Comparison of ENCODE assay signal across 11 mouse cellular contexts in genomic region chr4:95794651-95795050, GRCm38 (mm10).
DNase-seq lines count a peak whose midpoint lies in the region; ATAC-seq and TF ChIP-seq lines count a peak whose summit lies in the region.
"Had no signal": no experiment of that assay in that cellular context is flagged by ENCODE, and none has a peak within 500 bp of the region (broad histone marks: within the 10 kb centered on the region; RNA-seq: fewer than 3 reads in every experiment).

No protein-coding gene starts in this region.

- WGBS in embryonic facial prominence, embryonic 12.5 days: 20% methylated on average over 6 of the region's 6 CpGs
- WGBS in kidney, postnatal 0 days: 38% methylated on average over 6 of the region's 6 CpGs
- 50% methylated on average over 6 of the region's 6 CpGs for WGBS in stomach, postnatal 0 days

- H3K27ac ChIP-seq in embryonic facial prominence, embryonic 12.5 days: 0 out of 2 replicates have a peak overlapping the region, but pooled peaks have one; percentile 17
- peak overlapping the region; percentile 60 for H3K27ac ChIP-seq in kidney, postnatal 0 days
- peak overlapping the region; percentile 61; the same call in 1 of the 2 replicates for H3K27ac ChIP-seq in stomach, postnatal 0 days (replicated peaks)

- no peak for ATAC-seq in megakaryocyte, adult 5-6 weeks (ENCODE audit: poor library complexity, severe bottlenecking)
- ATAC-seq in embryonic facial prominence, embryonic 12.5 days (ENCODE audit: insufficient number of reproducible peaks, insufficient read depth, low FRiP score, low TSS enrichment): no peak
- ATAC-seq in kidney, postnatal 0 days (replicated peaks; ENCODE audit: low FRiP score, low read depth): peak; percentile 77
- 0 out of 2 replicates have a peak, but pooled peaks have one; percentile 21 for ATAC-seq in stomach, postnatal 0 days (ENCODE audit: low FRiP score, low TSS enrichment)

- no peak for TF ChIP-seq EP300 in stomach, postnatal 0 days (optimal IDR thresholded peaks at IDR 0.05)

- no peak overlapping the region for H3K9ac ChIP-seq in embryonic facial prominence, embryonic 12.5 days
- no peak overlapping the region for H3K9ac ChIP-seq in kidney, postnatal 0 days (ENCODE audit: low read depth, low read length)
- H3K9ac ChIP-seq in stomach, postnatal 0 days (ENCODE audit: low read length): no peak overlapping the region

- no peaks in the 10 kb centered on the region for H3K9me3 ChIP-seq in megakaryocyte, embryonic 14.5 days
- no peaks in the 10 kb centered on the region for H3K9me3 ChIP-seq in embryonic facial prominence, embryonic 12.5 days
- H3K9me3 ChIP-seq in kidney, postnatal 0 days (replicated peaks; ENCODE audit: low read length): no peaks in the 10 kb centered on the region
- no peaks in the 10 kb centered on the region for H3K9me3 ChIP-seq in stomach, postnatal 0 days (ENCODE audit: control insufficient read depth, low read length)

- H3K4me1 ChIP-seq in megakaryocyte, embryonic 14.5 days: peaks cover 47% of the 10 kb centered on the region
- peaks cover 25% of the 10 kb centered on the region for H3K4me1 ChIP-seq in embryonic facial prominence, embryonic 12.5 days
- 0 out of 2 replicates have a peak, but pooled peaks cover 8% of the 10 kb centered on the region for H3K4me1 ChIP-seq in kidney, postnatal 0 days (replicated peaks; ENCODE audit: insufficient read depth, low read length)
- no peaks in the 10 kb centered on the region for H3K4me1 ChIP-seq in stomach, postnatal 0 days (replicated peaks; ENCODE audit: control insufficient read depth, insufficient read depth)

- H3K27me3 ChIP-seq in megakaryocyte, embryonic 14.5 days (replicated peaks): no peaks in the 10 kb centered on the region
- H3K27me3 ChIP-seq in embryonic facial prominence, embryonic 12.5 days: no peaks in the 10 kb centered on the region
- no peaks in the 10 kb centered on the region for H3K27me3 ChIP-seq in kidney, postnatal 0 days (ENCODE audit: insufficient read depth, low read length)
- no peaks in the 10 kb centered on the region for H3K27me3 ChIP-seq in stomach, postnatal 0 days (ENCODE audit: control insufficient read depth, insufficient read depth, low read length)

- peak overlapping the region; percentile 7 for H3K4me3 ChIP-seq in megakaryocyte, embryonic 14.5 days (replicated peaks)
- H3K4me3 ChIP-seq in embryonic facial prominence, embryonic 12.5 days: no peak overlapping the region
- no peak overlapping the region for H3K4me3 ChIP-seq in kidney, postnatal 0 days (replicated peaks; ENCODE audit: low read depth, low read length)
- H3K4me3 ChIP-seq in stomach, postnatal 0 days (ENCODE audit: low read depth, low read length): no peak overlapping the region

- no peak overlapping the region for H3K4me2 ChIP-seq in embryonic facial prominence, embryonic 12.5 days (replicated peaks)
- no peak overlapping the region for H3K4me2 ChIP-seq in kidney, postnatal 0 days (ENCODE audit: low read length)
- H3K4me2 ChIP-seq in stomach, postnatal 0 days (replicated peaks; ENCODE audit: low read depth): no peak overlapping the region

- no peak for DNase-seq in kidney, postnatal 0 days (ENCODE audit: low spot score)
- no peak for DNase-seq in stomach, postnatal 0 days (ENCODE audit: low spot score)
- DNase-seq in right cerebral cortex, postnatal 36 days (ENCODE audit: low spot score in 2 of 2): no peak
- DNase-seq in urinary bladder, postnatal 4 days (ENCODE audit: low spot score in 2 of 2): no peak
- DNase-seq: cerebellum, postnatal 25 days; lung, postnatal 10 days; right cerebral cortex, adult 18-20 months had no signal

- TF ChIP-seq CTCF in kidney, postnatal 0 days (IDR thresholded peaks at IDR 0.05; ENCODE audit: low read depth): no peak
- TF ChIP-seq CTCF in stomach, postnatal 0 days (IDR thresholded peaks at IDR 0.05; ENCODE audit: low read depth): no peak

- no peaks in the 10 kb centered on the region for H3K36me3 ChIP-seq in megakaryocyte, embryonic 14.5 days (replicated peaks; ENCODE audit: low read length)
- no peaks in the 10 kb centered on the region for H3K36me3 ChIP-seq in embryonic facial prominence, embryonic 12.5 days
- H3K36me3 ChIP-seq in kidney, postnatal 0 days (ENCODE audit: insufficient read depth, low read length): no peaks in the 10 kb centered on the region
- H3K36me3 ChIP-seq in stomach, postnatal 0 days (ENCODE audit: control insufficient read depth, insufficient read depth, low read length): no peaks in the 10 kb centered on the region
- H3K36me3 ChIP-seq: G1E had no signal

Comparison
In these comparisons a context has a peak if more than half of its experiments do, and no peak if none do; other contexts are left out.
1. ATAC-seq: peak in kidney, postnatal 0 days (single experiment) and stomach, postnatal 0 days (single experiment); none in megakaryocyte, adult 5-6 weeks (single experiment) and embryonic facial prominence, embryonic 12.5 days (single experiment).
2. Peak in every context shown above with its lines, with median percentiles within 50 percentile points of each other: H3K27ac ChIP-seq.